16 mouse cellular contexts compared by ENCODE assay signal in the genomic region with DNA sequence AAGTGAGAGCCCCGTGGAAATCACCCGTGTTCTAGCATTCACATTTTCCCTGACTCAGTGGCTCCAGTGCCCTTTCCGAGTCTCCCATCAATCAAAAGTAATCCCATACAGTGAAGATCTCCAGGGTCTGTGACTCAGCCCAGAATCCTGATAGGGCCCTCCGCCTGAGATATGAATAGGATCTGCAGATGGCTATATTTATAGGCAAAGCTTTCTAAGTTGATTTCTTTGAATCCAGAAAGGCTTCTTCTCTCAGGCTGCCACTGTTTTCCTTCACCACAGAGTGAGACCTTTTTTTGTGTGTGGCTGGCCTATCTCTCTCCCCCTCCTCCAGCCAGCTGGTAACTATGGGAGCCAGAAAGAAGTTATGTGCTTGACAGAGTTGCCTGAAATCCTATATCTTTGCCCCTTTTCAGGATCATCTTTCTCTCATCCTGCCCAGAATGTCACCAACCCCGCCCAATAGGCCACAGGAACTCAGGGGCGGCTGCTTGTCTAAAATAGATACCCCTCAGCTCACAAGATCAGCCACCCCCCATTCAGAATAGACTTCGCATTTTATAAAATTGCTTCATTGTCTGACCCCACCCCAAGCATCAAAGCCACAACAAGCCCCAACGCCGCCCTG.
DNase-seq lines count a peak whose midpoint lies in the region; ATAC-seq lines count a peak whose summit lies in the region.
"Had no signal": no experiment of that assay in that cellular context is flagged by ENCODE, and none has a peak within 500 bp of the region (broad histone marks: within the 10 kb centered on the region; RNA-seq: fewer than 3 reads in every experiment).

No protein-coding gene starts in this region.

- no peak for ATAC-seq in embryonic facial prominence, embryonic 13.5 days (ENCODE audit: insufficient number of reproducible peaks, insufficient read depth, low FRiP score, low TSS enrichment, low read depth)
- no peak for ATAC-seq in heart, embryonic 14.5 days (ENCODE audit: insufficient number of reproducible peaks, insufficient read depth, low FRiP score, low read depth)
- ATAC-seq in limb, embryonic 13.5 days (ENCODE audit: low FRiP score, low read depth), result no peak
- peak; percentile 58; the same call in 1 of the 2 replicates for ATAC-seq in embryonic facial prominence, embryonic 14.5 days (ENCODE audit: low read depth)
- ATAC-seq: activated CD4-positive, CD25-positive, alpha-beta regulatory T cell, adult 4 months; hindbrain, postnatal 0 days; midbrain, embryonic 16.5 days had no signal

- H3K4me3 ChIP-seq in embryonic facial prominence, embryonic 13.5 days, result no peak overlapping the region
- no peak overlapping the region for H3K4me3 ChIP-seq in embryonic facial prominence, embryonic 10.5 days
- H3K4me3 ChIP-seq in heart, embryonic 14.5 days (ENCODE audit: control insufficient read depth in 1 of 2, insufficient read depth in 1 of 2, low read depth in 1 of 2, low read length in 2 of 2), result no peak overlapping the region
- no peak overlapping the region for H3K4me3 ChIP-seq in limb, embryonic 13.5 days
- no peak overlapping the region for H3K4me3 ChIP-seq in limb, embryonic 10.5 days
- H3K4me3 ChIP-seq in embryonic facial prominence, embryonic 14.5 days (ENCODE audit: low read depth, low read length), result no peak overlapping the region
- H3K4me3 ChIP-seq: forebrain, embryonic 10.5 days; liver, embryonic 15.5 days had no signal

- no peak overlapping the region for H3K4me2 ChIP-seq in embryonic facial prominence, embryonic 13.5 days
- no peak overlapping the region for H3K4me2 ChIP-seq in heart, embryonic 14.5 days (ENCODE audit: low read length)
- H3K4me2 ChIP-seq in limb, embryonic 13.5 days (replicated peaks), result no peak overlapping the region
- H3K4me2 ChIP-seq in embryonic facial prominence, embryonic 14.5 days (ENCODE audit: low read depth, low read length), result no peak overlapping the region
- H3K4me2 ChIP-seq: liver, embryonic 15.5 days had no signal

- no peaks in the 10 kb centered on the region for H3K9me3 ChIP-seq in embryonic facial prominence, embryonic 13.5 days
- H3K9me3 ChIP-seq in embryonic facial prominence, embryonic 10.5 days, result no peaks in the 10 kb centered on the region
- H3K9me3 ChIP-seq in heart, embryonic 14.5 days (ENCODE audit: control insufficient read depth, low read length), result no peaks in the 10 kb centered on the region
- H3K9me3 ChIP-seq in limb, embryonic 13.5 days, result no peaks in the 10 kb centered on the region
- H3K9me3 ChIP-seq in limb, embryonic 10.5 days (replicated peaks), result no peaks in the 10 kb centered on the region
- 0 out of 2 replicates have a peak, but pooled peaks cover 2% of the 10 kb centered on the region for H3K9me3 ChIP-seq in embryonic facial prominence, embryonic 14.5 days (ENCODE audit: control insufficient read depth, low read length)
- H3K9me3 ChIP-seq: forebrain, embryonic 10.5 days; liver, embryonic 15.5 days had no signal

- H3K27ac ChIP-seq in embryonic facial prominence, embryonic 13.5 days, result peak overlapping the region; percentile 79
- H3K27ac ChIP-seq in embryonic facial prominence, embryonic 10.5 days (replicated peaks), result no peak overlapping the region
- peak overlapping the region; percentile 41 to 68 for H3K27ac ChIP-seq in heart, embryonic 14.5 days (replicated peaks in 1 of 2; ENCODE audit: control insufficient read depth in 1 of 2, insufficient read depth in 1 of 2, low read depth in 2 of 2, low read length in 2 of 2)
- H3K27ac ChIP-seq in limb, embryonic 13.5 days, result 0 out of 2 replicates have a peak overlapping the region, but pooled peaks have one; percentile 7
- no peak overlapping the region for H3K27ac ChIP-seq in limb, embryonic 10.5 days
- peak overlapping the region; percentile 56 for H3K27ac ChIP-seq in embryonic facial prominence, embryonic 14.5 days (replicated peaks; ENCODE audit: low read depth, low read length)
- H3K27ac ChIP-seq: forebrain, embryonic 10.5 days; hindbrain, postnatal 0 days; liver, embryonic 15.5 days had no signal

- WGBS in embryonic facial prominence, embryonic 13.5 days, result 49% methylated on average over 9 of the region's 9 CpGs
- 74% methylated on average over 9 of the region's 9 CpGs for WGBS in embryonic facial prominence, embryonic 10.5 days
- WGBS in heart, embryonic 14.5 days, result 55% methylated on average over 9 of the region's 9 CpGs
- 71% methylated on average over 9 of the region's 9 CpGs for WGBS in limb, embryonic 13.5 days
- WGBS in limb, embryonic 10.5 days, result 71% methylated on average over 9 of the region's 9 CpGs
- 43% methylated on average over 9 of the region's 9 CpGs for WGBS in embryonic facial prominence, embryonic 14.5 days

- H3K36me3 ChIP-seq in embryonic facial prominence, embryonic 13.5 days, result no peaks in the 10 kb centered on the region
- H3K36me3 ChIP-seq in embryonic facial prominence, embryonic 10.5 days (replicated peaks), result no peaks in the 10 kb centered on the region
- H3K36me3 ChIP-seq in heart, embryonic 14.5 days (ENCODE audit: control insufficient read depth, insufficient read depth, low read length), result no peaks in the 10 kb centered on the region
- H3K36me3 ChIP-seq in limb, embryonic 13.5 days, result no peaks in the 10 kb centered on the region
- H3K36me3 ChIP-seq in limb, embryonic 10.5 days, result no peaks in the 10 kb centered on the region
- no peaks in the 10 kb centered on the region for H3K36me3 ChIP-seq in embryonic facial prominence, embryonic 14.5 days (ENCODE audit: control insufficient read depth, insufficient read depth, low read length)
- H3K36me3 ChIP-seq: forebrain, embryonic 10.5 days; liver, embryonic 15.5 days had no signal

- no peak overlapping the region for H3K9ac ChIP-seq in embryonic facial prominence, embryonic 13.5 days
- H3K9ac ChIP-seq in heart, embryonic 14.5 days (ENCODE audit: low read length), result 0 out of 2 replicates have a peak overlapping the region, but pooled peaks have one; percentile 16
- H3K9ac ChIP-seq in limb, embryonic 13.5 days, result no peak overlapping the region; the same call in 1 of the 2 replicates
- H3K9ac ChIP-seq in embryonic facial prominence, embryonic 14.5 days (ENCODE audit: low read depth, low read length), result no peak overlapping the region
- H3K9ac ChIP-seq: liver, embryonic 15.5 days had no signal

- H3K27me3 ChIP-seq in embryonic facial prominence, embryonic 13.5 days, result no peaks in the 10 kb centered on the region
- H3K27me3 ChIP-seq in embryonic facial prominence, embryonic 10.5 days (replicated peaks; ENCODE audit: low read depth, poor library complexity, severe bottlenecking), result no peaks in the 10 kb centered on the region
- no peaks in the 10 kb centered on the region for H3K27me3 ChIP-seq in heart, embryonic 14.5 days (ENCODE audit: control insufficient read depth, insufficient read depth, low read length)
- no peaks in the 10 kb centered on the region for H3K27me3 ChIP-seq in limb, embryonic 13.5 days
- no peaks in the 10 kb centered on the region for H3K27me3 ChIP-seq in limb, embryonic 10.5 days (ENCODE audit: low read depth, poor library complexity, severe bottlenecking)
- H3K27me3 ChIP-seq in embryonic facial prominence, embryonic 14.5 days (replicated peaks; ENCODE audit: control insufficient read depth, insufficient read depth, low read length), result no peaks in the 10 kb centered on the region
- H3K27me3 ChIP-seq: liver, embryonic 15.5 days had no signal

- intact Hi-C loops in heart, postnatal 14 days (cut with DNase I), result no loop called here

- H3K4me1 ChIP-seq in embryonic facial prominence, embryonic 13.5 days, result peaks cover 40% of the 10 kb centered on the region
- peaks cover 35% of the 10 kb centered on the region for H3K4me1 ChIP-seq in embryonic facial prominence, embryonic 10.5 days
- H3K4me1 ChIP-seq in heart, embryonic 14.5 days (ENCODE audit: control insufficient read depth in 2 of 2, insufficient read depth in 2 of 2, low read length in 2 of 2), result peaks cover 23 to 34% of the 10 kb centered on the region in 2 experiments
- peaks cover 30% of the 10 kb centered on the region for H3K4me1 ChIP-seq in limb, embryonic 13.5 days
- H3K4me1 ChIP-seq in limb, embryonic 10.5 days, result peaks cover 35% of the 10 kb centered on the region
- H3K4me1 ChIP-seq in embryonic facial prominence, embryonic 14.5 days (ENCODE audit: control insufficient read depth, insufficient read depth, low read length), result peaks cover 25% of the 10 kb centered on the region

- no peak for DNase-seq in embryonic facial prominence, embryonic 10.5 days (ENCODE audit: low spot score)
- no peak for DNase-seq in heart, postnatal 14 days
- DNase-seq in limb, embryonic 10.5 days (ENCODE audit: low spot score), result no peak
- DNase-seq in embryonic facial prominence, embryonic 14.5 days (ENCODE audit: low spot score), result peak; percentile 69
- DNase-seq in layer of hippocampus, adult 9-10 months (ENCODE audit: low spot score), result no peak
- DNase-seq: cerebellum, postnatal 14 days; right cerebral cortex, postnatal 25 days; thymus, postnatal 4 days had no signal

Comparison
In these comparisons a context has a peak if more than half of its experiments do, and no peak if none do; other contexts are left out.
1. H3K27ac ChIP-seq: peak in embryonic facial prominence, embryonic 13.5 days (single experiment), heart, embryonic 14.5 days (2 of 2), limb, embryonic 13.5 days (single experiment) and embryonic facial prominence, embryonic 14.5 days (single experiment); none in embryonic facial prominence, embryonic 10.5 days (single experiment) and limb, embryonic 10.5 days (single experiment).